Mouse (Mus musculus) lung, embryonic 14.5 days (tissue): Measurements from ENCODE around the gene Slc12a8. TPM values are rescaled to one million over a fixed set of nuclear protein-coding genes. Genes with fewer than 3 reads are reported as not detected.

Experiments used
- ATAC-seq: fragments of 200-750 bp; cut with Nextera tagmentation; 2 replicates; pipeline ENCODE4 v1.8.0; 2017; ENCODE audit warnings: mild to moderate bottlenecking, moderate TSS enrichment, moderate library complexity; ENCODE audit not compliant: insufficient read depth
- DNase-seq: peaks from one replicate; pipeline ENCODE4 v3.0.0-alpha.2; 2015
- H3K27ac ChIP-seq: fragments of 300-500 bp; sonication (generic); 2 replicates; pipeline ENCODE4 v1.5.1; 2014; ENCODE audit warnings: low read depth, mild to moderate bottlenecking, moderate library complexity
- H3K27me3 ChIP-seq: fragments of 300-500 bp; sonication (generic); 2 replicates; pipeline ENCODE4 v1.6.1; 2014; ENCODE audit warnings: low read length, control low read depth; ENCODE audit not compliant: insufficient read depth
- H3K36me3 ChIP-seq: fragments of 300-500 bp; sonication (generic); 2 replicates; pipeline ENCODE4 v1.6.1; 2014; ENCODE audit warnings: control low read depth; ENCODE audit not compliant: insufficient read depth
- H3K4me1 ChIP-seq: fragments of 300-500 bp; sonication (generic); 2 replicates; pipeline ENCODE4 v1.6.1; 2014; ENCODE audit warnings: antibody characterized with exemption, control low read depth; ENCODE audit not compliant: insufficient read depth
- H3K4me2 ChIP-seq: fragments of 300-500 bp; sonication (generic); 2 replicates; pipeline ENCODE4 v1.6.1; 2014; ENCODE audit warnings: mild to moderate bottlenecking
- H3K4me3 ChIP-seq: fragments of 300-500 bp; sonication (generic); 2 replicates; pipeline ENCODE4 v1.5.1; 2014; ENCODE audit warnings: low read depth, low read length
- H3K9ac ChIP-seq: fragments of 300-500 bp; sonication (generic); 2 replicates; pipeline ENCODE4 v1.6.1; 2014
- H3K9me3 ChIP-seq: fragments of 300-500 bp; sonication (generic); 2 replicates; pipeline ENCODE4 v1.6.1; 2016; ENCODE audit warnings: low read depth, low read length, control low read depth
- CTCF ChIP-seq: IDR thresholded peaks from 2 replicates; pipeline ENCODE4 v1.5.1; 2016; ENCODE audit warnings: antibody characterized with exemption, low read depth
- WGBS: fragments of 180-500 bp; shearing (Covaris S2); extraction: QIAGEN DNeasy Blood & Tissue Kit; methylation state at CpG from one replicate; pipeline ENCODE4 v1.1.7; 2014; 5-methylcytosine and 5-hydroxymethylcytosine counted together
- polyA plus RNA-seq: library from polyadenylated mRNA; unstranded; fragments of >200 nt; fragmentation: Nextera tagmentation; extraction: Ambion mirVana; gene quantifications from 2 replicates; pipeline ENCODE4 v1.2.1, GENCODE M21; 2014

Slc12a8 gene
- polyA plus RNA-seq: 0.96 and 1.1 TPM in 2 replicates

- no peak for TF ChIP-seq CTCF
- Histone ChIP-seq H3K27me3 (no peaks in the 10 kb centered on the region), H3K9ac (peak within 1 kb of the TSS; percentile 52), H3K4me3 (peak within 1 kb of the TSS; percentile 32), H3K4me2 (peak within 1 kb of the TSS; percentile 77), H3K36me3 (no peaks in the 10 kb centered on the region), H3K27ac (no peak within 1 kb of the TSS; the same call in 1 of the 2 replicates), H3K9me3 (no peaks in the 10 kb centered on the region), H3K4me1 (peaks cover 14% of the 10 kb centered on the region)
- peak; percentile 40 for DNase-seq
- ATAC-seq: 0 out of 2 replicates have a peak, but pooled peaks have one; percentile 24
- 4% methylated on average over 27 of the region's 27 CpGs for WGBS
Measured at GRCm38 (mm10) chr16:33516807-33517565, at the start of gene Slc12a8. TSS of gene Slc12a8 (plus strand) at chr16:33517328.

GRCm38 (mm10) chr16:33467451-33467850, 49.7 kb upstream of the Slc12a8 start:
- Histone ChIP-seq H3K36me3 (peaks cover 27% of the 10 kb centered on the region; the same call in 1 of the 2 replicates), H3K4me1 (no peaks in the 10 kb centered on the region), H3K4me2 (no peak overlapping the region), H3K27me3 (no peaks in the 10 kb centered on the region), H3K9me3 (no peaks in the 10 kb centered on the region), H3K9ac (no peak overlapping the region), H3K27ac (no peak overlapping the region), H3K4me3 (no peak overlapping the region)
- 63% methylated on average over 6 of the region's 6 CpGs for WGBS
- no peak for ATAC-seq
- TF ChIP-seq CTCF: no peak
- DNase-seq: no peak

- Histone ChIP-seq H3K4me2 (no peak overlapping the region), H3K9me3 (no peaks in the 10 kb centered on the region), H3K4me3 (no peak overlapping the region), H3K36me3 (peaks cover 31% of the 10 kb centered on the region; the same call in 1 of the 2 replicates), H3K9ac (no peak overlapping the region), H3K27ac (no peak overlapping the region), H3K27me3 (no peaks in the 10 kb centered on the region), H3K4me1 (no peaks in the 10 kb centered on the region)
- DNase-seq: peak; percentile 58
- no peak for ATAC-seq
- TF ChIP-seq CTCF: no peak
Measured at GRCm38 (mm10) chr16:33469973-33470372, 47.2 kb upstream of the Slc12a8 start.

GRCm38 (mm10) chr16:33474381-33474780, 42.7 kb upstream of the Slc12a8 start:
- Histone ChIP-seq H3K4me2 (no peak overlapping the region), H3K4me3 (no peak overlapping the region), H3K27me3 (no peaks in the 10 kb centered on the region), H3K9ac (no peak overlapping the region), H3K4me1 (no peaks in the 10 kb centered on the region), H3K36me3 (peaks cover 33% of the 10 kb centered on the region), H3K9me3 (no peaks in the 10 kb centered on the region), H3K27ac (no peak overlapping the region)
- ATAC-seq: no peak
- no peak for TF ChIP-seq CTCF
- WGBS: 95% methylated on average over 6 of the region's 6 CpGs
- no peak for DNase-seq

GRCm38 (mm10) chr16:33479926-33480325, 37.2 kb upstream of the Slc12a8 start:
- no peak for ATAC-seq
- no peaks in the 10 kb centered on the region for H3K9me3 ChIP-seq
- H3K27ac ChIP-seq: no peak overlapping the region
- H3K4me1 ChIP-seq: no peaks in the 10 kb centered on the region
- no peak overlapping the region for H3K4me3 ChIP-seq
- no peak for TF ChIP-seq CTCF
- DNase-seq: no peak
- H3K27me3 ChIP-seq: no peaks in the 10 kb centered on the region
- no peak overlapping the region for H3K9ac ChIP-seq
- H3K36me3 ChIP-seq: peaks cover 36% of the 10 kb centered on the region
- no peak overlapping the region for H3K4me2 ChIP-seq

- no peak overlapping the region for H3K4me3 ChIP-seq
- H3K9ac ChIP-seq: no peak overlapping the region
- no peaks in the 10 kb centered on the region for H3K9me3 ChIP-seq
- peak; percentile 31 for DNase-seq
- no peaks in the 10 kb centered on the region for H3K27me3 ChIP-seq
- no peak for ATAC-seq
- H3K4me2 ChIP-seq: no peak overlapping the region
- TF ChIP-seq CTCF: peak; percentile 66
- H3K4me1 ChIP-seq: no peaks in the 10 kb centered on the region
- H3K27ac ChIP-seq: no peak overlapping the region
- H3K36me3 ChIP-seq: peaks cover 37% of the 10 kb centered on the region
- 94% methylated on average over 2 of the region's 2 CpGs for WGBS
Measured at GRCm38 (mm10) chr16:33481148-33481547, 36.0 kb upstream of the Slc12a8 start.

GRCm38 (mm10) chr16:33482309-33482708, 34.8 kb upstream of the Slc12a8 start:
- H3K4me2 ChIP-seq: no peak overlapping the region
- H3K9ac ChIP-seq: no peak overlapping the region
- DNase-seq (no peak), ATAC-seq (no peak)
- H3K36me3 ChIP-seq: peaks cover 25% of the 10 kb centered on the region
- TF ChIP-seq CTCF: no peak
- H3K4me3 ChIP-seq: no peak overlapping the region
- no peaks in the 10 kb centered on the region for H3K9me3 ChIP-seq
- no peak overlapping the region for H3K27ac ChIP-seq
- WGBS: 91% methylated on average over 3 of the region's 3 CpGs
- no peaks in the 10 kb centered on the region for H3K4me1 ChIP-seq
- H3K27me3 ChIP-seq: no peaks in the 10 kb centered on the region
